ENCODE assay signal across 15 mouse cellular contexts in genomic region chr17:10300968-10301795, GRCm38 (mm10). TPM values are rescaled to one million over a fixed set of nuclear protein-coding genes. Genes with fewer than 3 reads are reported as not detected.
A peak's percentile ranks its signal among the peaks of the same experiment; 100 is the strongest.
DNase-seq lines count a peak whose midpoint lies in the region; ATAC-seq lines count a peak whose summit lies in the region.
"Had no signal": no experiment of that assay in that cellular context is flagged by ENCODE, and none has a peak within 500 bp of the region (broad histone marks: within the 10 kb centered on the region; RNA-seq: fewer than 3 reads in every experiment).

No protein-coding gene starts in this region.

- peaks cover 40% of the 10 kb centered on the region for H3K4me1 ChIP-seq in heart, embryonic 13.5 days
- H3K4me1 ChIP-seq in lung, embryonic 16.5 days (replicated peaks; ENCODE audit: control insufficient read depth, insufficient read depth, low read length) = peaks cover 7% of the 10 kb centered on the region; the same call in 1 of the 2 replicates
- H3K4me1 ChIP-seq in neural tube, embryonic 14.5 days (ENCODE audit: control insufficient read depth, insufficient read depth, low read length) = peaks cover 5% of the 10 kb centered on the region; the same call in 1 of the 2 replicates

- H3K27ac ChIP-seq in heart, embryonic 13.5 days (replicated peaks) = no peak overlapping the region
- no peak overlapping the region for H3K27ac ChIP-seq in lung, embryonic 16.5 days (ENCODE audit: low read length)
- no peak overlapping the region for H3K27ac ChIP-seq in neural tube, embryonic 14.5 days (ENCODE audit: low read depth, low read length)
- H3K27ac ChIP-seq: embryonic facial prominence, embryonic 13.5 days; limb, embryonic 15.5 days had no signal

- no peaks in the 10 kb centered on the region for H3K36me3 ChIP-seq in heart, embryonic 13.5 days
- no peaks in the 10 kb centered on the region for H3K36me3 ChIP-seq in lung, embryonic 16.5 days (ENCODE audit: control insufficient read depth, insufficient read depth, low read length)
- no peaks in the 10 kb centered on the region for H3K36me3 ChIP-seq in neural tube, embryonic 14.5 days (ENCODE audit: control insufficient read depth, insufficient read depth, low read length)
- H3K36me3 ChIP-seq: embryonic facial prominence, embryonic 13.5 days; limb, embryonic 15.5 days had no signal

- no peak for ATAC-seq in heart, embryonic 13.5 days (ENCODE audit: extremely low read depth, insufficient number of reproducible peaks, low FRiP score, low TSS enrichment)
- ATAC-seq in lung, embryonic 16.5 days (ENCODE audit: low read depth) = no peak
- no peak for ATAC-seq in neural tube, embryonic 14.5 days (ENCODE audit: low read depth)
- ATAC-seq: forebrain, embryonic 16.5 days had no signal

- H3K27me3 ChIP-seq in heart, embryonic 13.5 days (replicated peaks) = no peaks in the 10 kb centered on the region
- H3K27me3 ChIP-seq in lung, embryonic 16.5 days (ENCODE audit: control insufficient read depth, insufficient read depth, low read depth, low read length) = no peaks in the 10 kb centered on the region
- H3K27me3 ChIP-seq in neural tube, embryonic 14.5 days (ENCODE audit: control insufficient read depth, insufficient read depth, low read length) = no peaks in the 10 kb centered on the region
- H3K27me3 ChIP-seq: embryonic facial prominence, embryonic 13.5 days; limb, embryonic 15.5 days; megakaryocyte, embryonic 14.5 days had no signal

- peak overlapping the region; percentile 48 for H3K4me2 ChIP-seq in heart, embryonic 13.5 days
- H3K4me2 ChIP-seq in lung, embryonic 16.5 days (ENCODE audit: low read depth, low read length) = peak overlapping the region; percentile 34
- H3K4me2 ChIP-seq in neural tube, embryonic 14.5 days (ENCODE audit: low read depth, low read length) = 0 out of 2 replicates have a peak overlapping the region, but pooled peaks have one; percentile 20
- H3K4me2 ChIP-seq: embryonic facial prominence, embryonic 13.5 days; limb, embryonic 15.5 days had no signal

- 46% methylated on average over 4 of the region's 4 CpGs for WGBS in heart, embryonic 13.5 days
- WGBS in lung, embryonic 16.5 days = 27% methylated on average over 4 of the region's 4 CpGs
- 43% methylated on average over 4 of the region's 4 CpGs for WGBS in neural tube, embryonic 14.5 days

- no peaks in the 10 kb centered on the region for H3K9me3 ChIP-seq in heart, embryonic 13.5 days
- no peaks in the 10 kb centered on the region for H3K9me3 ChIP-seq in lung, embryonic 16.5 days (ENCODE audit: control insufficient read depth, low read length)
- H3K9me3 ChIP-seq in neural tube, embryonic 14.5 days (ENCODE audit: control insufficient read depth, low read length) = no peaks in the 10 kb centered on the region
- H3K9me3 ChIP-seq: embryonic facial prominence, embryonic 13.5 days; limb, embryonic 15.5 days; megakaryocyte, embryonic 14.5 days had no signal

- no peak overlapping the region for H3K4me3 ChIP-seq in heart, embryonic 13.5 days
- no peak overlapping the region for H3K4me3 ChIP-seq in lung, embryonic 16.5 days (ENCODE audit: low read length)
- no peak overlapping the region for H3K4me3 ChIP-seq in neural tube, embryonic 14.5 days (ENCODE audit: low read depth, low read length)
- H3K4me3 ChIP-seq: embryonic facial prominence, embryonic 13.5 days; limb, embryonic 15.5 days; megakaryocyte, embryonic 14.5 days had no signal

- DNase-seq in heart, adult 11 months = no peak
- no peak for DNase-seq in lung, postnatal 10 days
- DNase-seq in NIH3T3 (ENCODE audit: low read depth) = peak; percentile 30
- no peak for DNase-seq in embryo, embryonic 10.5 days (ENCODE audit: low spot score)
- no peak for DNase-seq in kidney, adult 9 months
- DNase-seq: cerebellum, adult 8-10 months; kidney, postnatal 10 days; right cerebral cortex, postnatal 4 days had no signal

- H3K9ac ChIP-seq in heart, embryonic 13.5 days = peak overlapping the region; percentile 38
- no peak overlapping the region for H3K9ac ChIP-seq in lung, embryonic 16.5 days (ENCODE audit: low read length)
- no peak overlapping the region for H3K9ac ChIP-seq in neural tube, embryonic 14.5 days (replicated peaks; ENCODE audit: low read depth, low read length)
- H3K9ac ChIP-seq: embryonic facial prominence, embryonic 13.5 days; limb, embryonic 15.5 days had no signal

RNA-seq across cellular contexts. Expression of gene Qk, which starts 18.5 kb away (rescaled TPM):
- 32.9 and 37.0 TPM in 2 replicates for polyA plus RNA-seq in heart, embryonic 13.5 days (2015; fragmentation: Nextera tagmentation; extraction: Ambion mirVana)
- 34.5 and 37.0 TPM in 2 replicates for polyA plus RNA-seq in lung, embryonic 16.5 days (2015; fragmentation: Nextera tagmentation; extraction: Ambion mirVana)
- polyA plus RNA-seq in neural tube, embryonic 14.5 days (2014; fragmentation: Nextera tagmentation; extraction: Ambion mirVana) = 64.6 and 70.0 TPM in 2 replicates
